Mouse (Mus musculus) CH12F3 (cell line): ENCODE data around the gene Gm12258.

ENCODE experiments used
- in situ Hi-C: fragments of 300-500 bp; cut with MboI; formaldehyde crosslinking; loops from 2 replicates; pipeline ENCODE4 v1.14.3; 2020; ENCODE audit warnings: low sequenced_read_pairs

Gm12258 gene

DNA sequence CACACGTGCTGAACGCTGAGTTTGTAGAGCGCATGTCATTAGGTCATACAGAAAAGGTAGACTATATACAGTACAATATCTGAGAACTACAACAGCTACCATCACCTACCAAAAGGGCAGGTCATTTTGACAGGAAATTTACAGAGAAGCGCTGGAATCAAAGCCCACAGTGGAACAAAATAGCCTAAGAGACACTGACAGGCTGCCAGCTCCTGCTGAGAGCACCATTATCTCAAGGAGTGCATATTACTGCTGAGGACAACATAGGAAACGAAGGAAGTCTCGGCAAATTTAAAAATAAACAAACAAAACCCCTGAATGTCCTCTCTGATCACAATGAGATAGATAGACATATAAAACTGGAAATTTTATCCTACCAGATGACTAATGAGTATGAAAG, 50.5 kb downstream of the Gm12258 start:
- in situ Hi-C loops = no loop called here

DNA sequence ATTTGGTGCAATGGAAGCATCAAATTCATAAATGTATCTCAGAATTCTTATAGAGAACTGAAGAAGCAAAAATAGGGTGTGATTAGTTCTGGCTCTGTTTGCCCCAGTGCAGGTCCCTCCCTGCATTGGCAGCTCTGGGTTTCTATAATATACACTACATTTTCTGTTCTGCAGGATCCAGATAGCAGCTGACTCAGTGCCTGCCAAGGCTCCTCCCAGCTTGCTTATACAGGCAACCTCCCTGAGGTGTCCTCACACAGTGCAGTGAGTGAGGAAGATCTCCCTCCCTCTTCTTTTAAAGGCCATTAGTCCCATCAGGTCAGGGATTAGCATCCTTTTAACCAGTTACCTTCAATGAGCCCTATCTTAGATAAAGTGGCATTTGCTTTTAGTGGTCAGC, 54.1 kb downstream of the Gm12258 start:
- in situ Hi-C loops = no loop called here

DNA sequence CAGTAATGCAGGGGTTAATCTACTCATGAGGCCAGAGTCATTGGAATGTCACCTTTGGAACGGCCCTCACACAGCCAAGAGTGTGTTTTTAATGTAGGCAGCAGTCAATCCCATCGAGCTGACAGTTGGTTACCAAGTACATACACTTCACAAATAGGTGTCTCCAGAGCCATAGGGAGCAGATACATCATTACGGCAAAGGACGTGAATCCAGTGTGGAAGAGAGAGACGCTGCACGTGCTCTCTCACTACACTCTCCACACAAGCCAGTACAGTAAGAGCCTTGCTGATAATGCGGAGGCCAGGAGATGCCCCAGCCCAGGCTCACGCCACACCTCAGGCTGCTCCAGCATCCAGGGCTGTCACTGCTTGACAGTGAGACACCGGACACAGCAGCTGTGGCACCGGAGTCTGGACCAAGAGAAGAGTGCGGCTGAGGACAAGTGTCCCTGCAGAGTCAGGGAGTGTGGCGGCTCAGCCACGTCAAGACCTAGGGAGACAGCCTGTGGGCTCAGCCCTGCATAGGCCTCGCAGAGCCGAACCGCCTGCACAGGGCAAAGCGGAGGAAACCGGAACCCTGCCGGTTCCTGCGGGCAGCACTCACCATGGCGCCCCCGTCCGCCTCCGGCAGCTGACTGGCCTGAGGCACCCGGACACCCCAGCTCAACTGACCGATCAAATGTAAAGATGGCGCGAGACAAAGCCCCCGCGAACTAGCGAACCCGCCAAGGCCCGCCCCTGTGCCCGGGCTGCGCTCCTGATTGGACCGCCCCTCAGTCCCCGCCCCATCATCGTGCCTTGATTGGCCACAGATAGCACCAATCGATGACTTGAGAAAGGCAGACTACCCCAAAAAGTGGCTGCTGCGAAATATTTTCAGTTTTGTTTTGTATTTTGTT, 56.8 kb downstream of the Gm12258 start, which contains the start of gene Zfp39:
Gene Zfp39, minus strand, starts transcription at position 715 of the 899 bp plus-strand sequence.
- in situ Hi-C loops = no loop called here

DNA sequence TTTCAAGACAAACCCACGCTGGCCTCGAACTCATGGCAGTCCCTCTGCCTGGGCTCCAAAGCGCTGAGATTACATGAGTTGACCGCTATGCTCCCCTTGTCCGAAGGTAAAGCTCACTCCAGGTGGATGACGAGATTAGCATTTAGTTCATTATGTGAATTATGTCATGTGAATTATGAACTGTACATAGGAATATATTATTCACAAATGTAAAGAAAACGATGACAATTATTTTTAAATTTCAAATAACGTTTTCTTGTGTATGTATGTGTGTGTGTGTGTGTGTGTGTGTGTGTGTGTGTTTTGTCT, 57.4 kb downstream of the Gm12258 start:
- in situ Hi-C loops = no loop called here

DNA sequence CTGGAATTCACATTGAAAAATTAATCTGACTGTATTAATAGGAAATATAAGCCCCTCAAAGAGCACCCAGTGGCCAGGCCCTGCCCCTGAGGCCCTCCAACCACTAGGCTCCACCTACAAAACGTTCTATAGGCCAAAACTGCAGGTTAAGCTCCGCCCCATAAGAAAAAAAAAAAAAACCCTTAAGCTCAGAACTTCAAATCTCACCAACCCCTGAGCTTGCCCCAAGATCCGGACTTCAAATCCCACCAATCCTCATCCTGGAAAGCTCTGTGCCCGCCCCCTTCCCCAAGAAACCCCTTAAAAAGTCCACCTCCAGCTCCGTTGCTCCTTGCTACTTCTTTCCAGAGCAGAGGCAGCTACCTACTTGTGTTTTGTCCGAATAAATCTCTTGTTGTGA, 57.9 kb downstream of the Gm12258 start:
- in situ Hi-C loops = no loop called here
